In the genomic region with DNA sequence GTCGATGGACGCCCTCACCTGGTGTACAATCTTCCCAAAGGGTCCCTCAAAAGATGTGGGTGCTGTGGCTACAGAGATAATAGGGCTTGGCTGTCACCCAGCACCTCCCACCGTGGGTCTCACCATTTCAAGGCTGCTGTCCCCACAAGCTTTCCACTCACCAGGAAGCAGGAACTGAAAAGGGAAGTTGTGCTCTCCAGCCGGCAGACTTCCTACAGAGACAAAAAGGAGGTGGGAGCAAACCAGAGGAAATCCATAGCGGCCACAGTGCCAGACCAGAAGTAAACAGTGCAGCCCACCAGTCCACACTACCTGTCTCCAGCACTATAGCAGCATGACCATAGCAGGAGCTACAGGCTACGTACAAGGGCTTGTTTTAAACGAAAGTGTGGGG, we compare ENCODE assay signal across 23 mouse cellular contexts. TPM values are rescaled to one million over a fixed set of nuclear protein-coding genes. Genes with fewer than 3 reads are reported as not detected.
DNase-seq lines count a peak whose midpoint lies in the region; ATAC-seq and TF ChIP-seq lines count a peak whose summit lies in the region.
"Had no signal": no experiment of that assay in that cellular context is flagged by ENCODE, and none has a peak within 500 bp of the region (broad histone marks: within the 10 kb centered on the region; RNA-seq: fewer than 3 reads in every experiment).

No protein-coding gene starts in this region.

- no peak overlapping the region for H3K4me3 ChIP-seq in heart, embryonic 16.5 days (ENCODE audit: low read length)
- no peak overlapping the region for H3K4me3 ChIP-seq in heart, embryonic 10.5 days
- no peak overlapping the region for H3K4me3 ChIP-seq in lung, embryonic 14.5 days (ENCODE audit: low read depth, low read length)
- no peak overlapping the region for H3K4me3 ChIP-seq in stomach, embryonic 16.5 days (replicated peaks; ENCODE audit: low read length)
- H3K4me3 ChIP-seq: embryonic facial prominence, embryonic 13.5 days; heart, adult 2 months; layer of hippocampus, adult 2 months; liver, embryonic 13.5 days; midbrain, embryonic 12.5 days had no signal

- H3K4me2 ChIP-seq in heart, embryonic 16.5 days (ENCODE audit: low read depth, low read length): no peak overlapping the region
- H3K4me2 ChIP-seq in lung, embryonic 14.5 days: 0 out of 2 replicates have a peak overlapping the region, but pooled peaks have one; percentile 39
- H3K4me2 ChIP-seq in stomach, embryonic 16.5 days (ENCODE audit: low read depth, low read length): no peak overlapping the region
- H3K4me2 ChIP-seq: embryonic facial prominence, embryonic 13.5 days; liver, embryonic 13.5 days; midbrain, embryonic 12.5 days had no signal

- H3K9me3 ChIP-seq in heart, embryonic 16.5 days (replicated peaks; ENCODE audit: control insufficient read depth, low read length): no peaks in the 10 kb centered on the region
- no peaks in the 10 kb centered on the region for H3K9me3 ChIP-seq in heart, embryonic 10.5 days
- no peaks in the 10 kb centered on the region for H3K9me3 ChIP-seq in lung, embryonic 14.5 days (ENCODE audit: low read depth, low read length)
- no peaks in the 10 kb centered on the region for H3K9me3 ChIP-seq in stomach, embryonic 16.5 days (replicated peaks; ENCODE audit: control insufficient read depth, low read length)
- H3K9me3 ChIP-seq: embryonic facial prominence, embryonic 13.5 days; liver, embryonic 13.5 days; midbrain, embryonic 12.5 days had no signal

- no peaks in the 10 kb centered on the region for H3K27me3 ChIP-seq in heart, embryonic 16.5 days (ENCODE audit: control insufficient read depth, insufficient read depth, low read length)
- H3K27me3 ChIP-seq in heart, embryonic 10.5 days (ENCODE audit: insufficient read depth, poor library complexity, severe bottlenecking): peaks cover 8% of the 10 kb centered on the region
- H3K27me3 ChIP-seq in lung, embryonic 14.5 days (ENCODE audit: insufficient read depth, low read length): no peaks in the 10 kb centered on the region
- H3K27me3 ChIP-seq in stomach, embryonic 16.5 days (ENCODE audit: control insufficient read depth, insufficient read depth, low read length): no peaks in the 10 kb centered on the region
- H3K27me3 ChIP-seq: liver, embryonic 13.5 days; midbrain, embryonic 12.5 days; Patski had no signal

- ATAC-seq in heart, embryonic 16.5 days (replicated peaks; ENCODE audit: extremely low read depth, insufficient read depth, low FRiP score): no peak
- ATAC-seq in lung, embryonic 14.5 days (ENCODE audit: insufficient read depth): no peak
- ATAC-seq in stomach, embryonic 16.5 days (ENCODE audit: insufficient read depth, low FRiP score): no peak
- ATAC-seq: activated CD4-positive, CD25-positive, alpha-beta regulatory T cell, adult 4 months; forebrain, embryonic 16.5 days; Patski had no signal

- no peak overlapping the region for H3K9ac ChIP-seq in heart, embryonic 16.5 days (ENCODE audit: low read length)
- no peak overlapping the region for H3K9ac ChIP-seq in lung, embryonic 14.5 days
- H3K9ac ChIP-seq in stomach, embryonic 16.5 days (ENCODE audit: low read length): 0 out of 2 replicates have a peak overlapping the region, but pooled peaks have one; percentile 8
- H3K9ac ChIP-seq: embryonic facial prominence, embryonic 13.5 days; liver, embryonic 13.5 days; midbrain, embryonic 12.5 days had no signal

- H3K4me1 ChIP-seq in heart, embryonic 16.5 days (ENCODE audit: control insufficient read depth, insufficient read depth, low read length): 0 out of 2 replicates have a peak, but pooled peaks cover 2% of the 10 kb centered on the region
- H3K4me1 ChIP-seq in heart, embryonic 10.5 days: peaks cover 11% of the 10 kb centered on the region; the same call in 1 of the 2 replicates
- 0 out of 2 replicates have a peak, but pooled peaks cover 4% of the 10 kb centered on the region for H3K4me1 ChIP-seq in lung, embryonic 14.5 days (ENCODE audit: insufficient read depth)
- peaks cover 8% of the 10 kb centered on the region for H3K4me1 ChIP-seq in stomach, embryonic 16.5 days (ENCODE audit: control insufficient read depth, insufficient read depth, low read length)
- H3K4me1 ChIP-seq: embryonic facial prominence, embryonic 13.5 days; midbrain, embryonic 12.5 days had no signal

- 0 out of 2 replicates have a peak overlapping the region, but pooled peaks have one; percentile 21 for H3K27ac ChIP-seq in heart, embryonic 16.5 days (ENCODE audit: low read length)
- H3K27ac ChIP-seq in heart, embryonic 10.5 days: no peak overlapping the region
- peak overlapping the region; percentile 93 for H3K27ac ChIP-seq in lung, embryonic 14.5 days (ENCODE audit: low read depth)
- H3K27ac ChIP-seq in stomach, embryonic 16.5 days (ENCODE audit: low read length): peak overlapping the region; percentile 82
- H3K27ac ChIP-seq: heart, adult 2 months; layer of hippocampus, adult 2 months; liver, embryonic 13.5 days; midbrain, embryonic 12.5 days had no signal

- no peaks in the 10 kb centered on the region for H3K36me3 ChIP-seq in heart, embryonic 16.5 days (ENCODE audit: control insufficient read depth, insufficient read depth)
- no peaks in the 10 kb centered on the region for H3K36me3 ChIP-seq in heart, embryonic 10.5 days
- H3K36me3 ChIP-seq in lung, embryonic 14.5 days (ENCODE audit: insufficient read depth): no peaks in the 10 kb centered on the region
- no peaks in the 10 kb centered on the region for H3K36me3 ChIP-seq in stomach, embryonic 16.5 days (ENCODE audit: control insufficient read depth, insufficient read depth, low read length)
- H3K36me3 ChIP-seq: midbrain, embryonic 12.5 days had no signal

- DNase-seq in heart, embryonic 10.5 days (ENCODE audit: low spot score): no peak
- DNase-seq in lung, embryonic 14.5 days: peak; percentile 33
- DNase-seq in lung, postnatal 14 days: no peak
- peak; percentile 20 for DNase-seq in lung, postnatal 10 days
- no peak for DNase-seq in yolk sac, embryonic 10.5 days (ENCODE audit: low spot score)
- no peak for DNase-seq in layer of hippocampus, adult 8-10 months (ENCODE audit: low spot score in 2 of 2)
- DNase-seq: adrenal gland, postnatal 14 days; B cell, adult 2 months; cerebellum, adult 18-20 months; heart, postnatal 10 days; left cerebral cortex, postnatal 4 days; liver, embryonic 13.5 days; right cerebral cortex, postnatal 25 days; thymus, adult 18-20 months had no signal

- no peak for TF ChIP-seq CTCF in lung, embryonic 14.5 days (IDR thresholded peaks at IDR 0.05; ENCODE audit: low read depth)

- WGBS in heart, embryonic 16.5 days: 57% methylated on average over 7 of the region's 7 CpGs
- WGBS in heart, embryonic 10.5 days: 55% methylated on average over 7 of the region's 7 CpGs
- 49% methylated on average over 7 of the region's 7 CpGs for WGBS in lung, embryonic 14.5 days
- WGBS in stomach, embryonic 16.5 days: 51% methylated on average over 7 of the region's 7 CpGs

RNA-seq across cellular contexts. Expression of a gene that starts 7.5 kb away (rescaled TPM):
- polyA plus RNA-seq in heart, embryonic 16.5 days (2015; fragmentation: Nextera tagmentation; extraction: Ambion mirVana): 49.0 and 51.5 TPM in 2 replicates
- 73.0 and 85.4 TPM in 2 replicates for polyA plus RNA-seq in heart, embryonic 10.5 days (2016; fragmentation: Nextera tagmentation; extraction: Ambion mirVana)
- 89.2 and 94.5 TPM in 2 replicates for polyA plus RNA-seq in lung, embryonic 14.5 days (2014; fragmentation: Nextera tagmentation; extraction: Ambion mirVana)
- 66.6 and 67.6 TPM in 2 replicates for polyA plus RNA-seq in stomach, embryonic 16.5 days (2015; fragmentation: Nextera tagmentation; extraction: Ambion mirVana)
- 10 to 100 TPM; 54.9 to 75.0 (median 66.8) TPM for total RNA-seq in layer of hippocampus, adult 8-10 months (2022)

RNA-seq across cellular contexts. Expression of a gene that starts 8.1 kb away (rescaled TPM):
- 22.3 and 28.2 TPM in 2 replicates for polyA plus RNA-seq in heart, embryonic 16.5 days (2015; fragmentation: Nextera tagmentation; extraction: Ambion mirVana)
- 15.3 and 19.5 TPM in 2 replicates for polyA plus RNA-seq in heart, embryonic 10.5 days (2016; fragmentation: Nextera tagmentation; extraction: Ambion mirVana)
- 76.4 and 79.2 TPM in 2 replicates for polyA plus RNA-seq in lung, embryonic 14.5 days (2014; fragmentation: Nextera tagmentation; extraction: Ambion mirVana)
- 105 and 120 TPM in 2 replicates for polyA plus RNA-seq in stomach, embryonic 16.5 days (2015; fragmentation: Nextera tagmentation; extraction: Ambion mirVana)
- total RNA-seq in layer of hippocampus, adult 8-10 months (2022): 10 to 100 TPM; 10.8 to 17.4 (median 17.1) TPM

RNA-seq across cellular contexts. Expression of a gene that starts 22.6 kb away (rescaled TPM):
- polyA plus RNA-seq in heart, embryonic 16.5 days (2015; fragmentation: Nextera tagmentation; extraction: Ambion mirVana): 5.3 and 8.2 TPM in 2 replicates
- 16.8 and 20.8 TPM in 2 replicates for polyA plus RNA-seq in heart, embryonic 10.5 days (2016; fragmentation: Nextera tagmentation; extraction: Ambion mirVana)
- polyA plus RNA-seq in lung, embryonic 14.5 days (2014; fragmentation: Nextera tagmentation; extraction: Ambion mirVana): 20.8 and 23.3 TPM in 2 replicates
- polyA plus RNA-seq in stomach, embryonic 16.5 days (2015; fragmentation: Nextera tagmentation; extraction: Ambion mirVana): 1.9 and 2.3 TPM in 2 replicates
- total RNA-seq in layer of hippocampus, adult 8-10 months (2022): 10 to 100 TPM; 31.0 to 38.0 (median 35.3) TPM

RNA-seq across cellular contexts. Expression of a gene that starts 35.2 kb away (rescaled TPM):
- 16.8 and 17.4 TPM in 2 replicates for polyA plus RNA-seq in heart, embryonic 16.5 days (2015; fragmentation: Nextera tagmentation; extraction: Ambion mirVana)
- polyA plus RNA-seq in heart, embryonic 10.5 days (2016; fragmentation: Nextera tagmentation; extraction: Ambion mirVana): 20.1 and 27.6 TPM in 2 replicates
- polyA plus RNA-seq in lung, embryonic 14.5 days (2014; fragmentation: Nextera tagmentation; extraction: Ambion mirVana): 26.4 and 29.3 TPM in 2 replicates
- polyA plus RNA-seq in stomach, embryonic 16.5 days (2015; fragmentation: Nextera tagmentation; extraction: Ambion mirVana): 22.0 and 22.1 TPM in 2 replicates
- 10 to 100 TPM; 32.3 to 37.1 (median 35.2) TPM for total RNA-seq in layer of hippocampus, adult 8-10 months (2022)

RNA-seq across cellular contexts. Expression of a gene that starts 47.9 kb away (rescaled TPM):
- polyA plus RNA-seq in heart, embryonic 16.5 days (2015; fragmentation: Nextera tagmentation; extraction: Ambion mirVana): 125 and 150 TPM in 2 replicates
- polyA plus RNA-seq in heart, embryonic 10.5 days (2016; fragmentation: Nextera tagmentation; extraction: Ambion mirVana): 126 and 132 TPM in 2 replicates
- polyA plus RNA-seq in lung, embryonic 14.5 days (2014; fragmentation: Nextera tagmentation; extraction: Ambion mirVana): 106 and 115 TPM in 2 replicates
- polyA plus RNA-seq in stomach, embryonic 16.5 days (2015; fragmentation: Nextera tagmentation; extraction: Ambion mirVana): 112 and 119 TPM in 2 replicates
- total RNA-seq in layer of hippocampus, adult 8-10 months (2022): 10 to 100 TPM; 80.5 to 87.5 (median 85.1) TPM

Comparison
In these comparisons a context has a peak if more than half of its experiments do, and no peak if none do; other contexts are left out.
1. DNase-seq: peak in lung, embryonic 14.5 days (single experiment) and lung, postnatal 10 days (single experiment); none in heart, embryonic 10.5 days (single experiment), lung, postnatal 14 days (single experiment), yolk sac, embryonic 10.5 days (single experiment) and layer of hippocampus, adult 8-10 months (0 of 2).